Mouse (Mus musculus): ENCODE results near the gene Frmpd1. TPM values are rescaled to one million over a fixed set of nuclear protein-coding genes. Genes with fewer than 3 reads are reported as not detected.

Frmpd1 gene
- total and polyA plus RNA-seq, 2 experiments from 2014 or later: 4.6 to 20.5 TPM

GRCm38 (mm10) chr4:45308046-45308445, 123.4 kb downstream of the Frmpd1 start:
- no peaks in the 10 kb centered on the region for H3K27me3 ChIP-seq (ENCODE audit: insufficient read depth, low read length)
- DNase-seq (ENCODE audit: low spot score) (peak; percentile 53), ATAC-seq (no peak)
- H3K9me3 ChIP-seq (ENCODE audit: low read length): no peaks in the 10 kb centered on the region
- H3K27ac ChIP-seq: no peak overlapping the region
- no peak overlapping the region for H3K4me2 ChIP-seq (ENCODE audit: low read depth, low read length)
- H3K4me3 ChIP-seq (ENCODE audit: low read length): no peak overlapping the region
- H3K36me3 ChIP-seq (ENCODE audit: insufficient read depth, low read length): peaks cover 41% of the 10 kb centered on the region
- WGBS: 29% methylated on average over 11 of the region's 11 CpGs
- peak; percentile 78 for TF ChIP-seq CTCF (IDR thresholded peaks at IDR 0.05; ENCODE audit: low read depth)
- H3K4me1 ChIP-seq (ENCODE audit: insufficient read depth, low read length): no peaks in the 10 kb centered on the region
- H3K9ac ChIP-seq (replicated peaks; ENCODE audit: low read length): no peak overlapping the region

DNA sequence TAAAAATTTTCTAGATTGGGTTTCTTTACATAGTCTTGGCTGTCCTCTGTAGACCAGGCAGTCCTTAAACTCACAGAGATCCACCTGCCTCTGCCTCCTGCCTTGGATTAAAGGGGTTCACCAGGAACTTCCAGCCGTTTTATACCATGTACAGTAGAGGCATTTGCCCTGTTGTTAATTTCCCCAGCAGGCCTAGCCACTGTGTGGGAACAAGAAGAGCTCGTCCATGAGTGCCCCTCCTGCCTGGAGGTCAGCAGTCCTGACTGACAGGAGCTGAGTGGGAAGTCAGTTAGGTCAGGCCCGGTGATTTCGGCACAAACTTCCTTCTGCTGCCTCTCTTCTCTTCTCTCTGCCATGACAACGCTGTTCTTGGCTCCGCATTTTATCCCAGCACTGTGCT, 123.9 kb downstream of the Frmpd1 start:
- Histone ChIP-seq H3K4me2 (ENCODE audit: low read depth, low read length) (no peak overlapping the region), H3K9ac (replicated peaks; ENCODE audit: low read length) (no peak overlapping the region), H3K4me3 (ENCODE audit: low read length) (no peak overlapping the region), H3K36me3 (ENCODE audit: insufficient read depth, low read length) (peaks cover 40% of the 10 kb centered on the region), H3K9me3 (ENCODE audit: low read length) (no peaks in the 10 kb centered on the region), H3K27me3 (ENCODE audit: insufficient read depth, low read length) (no peaks in the 10 kb centered on the region), H3K27ac (no peak overlapping the region), H3K4me1 (ENCODE audit: insufficient read depth, low read length) (no peaks in the 10 kb centered on the region)
- ATAC-seq (no peak), DNase-seq (ENCODE audit: low spot score) (no peak)
- TF ChIP-seq CTCF (IDR thresholded peaks at IDR 0.05; ENCODE audit: low read depth): no peak
- 85% methylated on average over 6 of the region's 6 CpGs for WGBS

- H3K4me1 ChIP-seq (ENCODE audit: insufficient read depth, low read length): no peaks in the 10 kb centered on the region
- no peak overlapping the region for H3K9ac ChIP-seq (replicated peaks; ENCODE audit: low read length)
- WGBS: 91% methylated on average over 2 of the region's 2 CpGs
- H3K4me3 ChIP-seq (ENCODE audit: low read length): no peak overlapping the region
- ATAC-seq (no peak), DNase-seq (ENCODE audit: low spot score) (no peak)
- TF ChIP-seq CTCF (IDR thresholded peaks at IDR 0.05; ENCODE audit: low read depth): no peak
- no peaks in the 10 kb centered on the region for H3K9me3 ChIP-seq (ENCODE audit: low read length)
- H3K27me3 ChIP-seq (ENCODE audit: insufficient read depth, low read length): no peaks in the 10 kb centered on the region
- H3K27ac ChIP-seq: no peak overlapping the region
- H3K4me2 ChIP-seq (ENCODE audit: low read depth, low read length): no peak overlapping the region
- peaks cover 33% of the 10 kb centered on the region for H3K36me3 ChIP-seq (ENCODE audit: insufficient read depth, low read length)
Measured at GRCm38 (mm10) chr4:45311056-45311455, 126.4 kb downstream of the Frmpd1 start.

GRCm38 (mm10) chr4:45320159-45320816, 135.6 kb downstream of the Frmpd1 start:
- peak overlapping the region; percentile 71 for H3K4me2 ChIP-seq (ENCODE audit: low read depth, low read length)
- H3K27me3 ChIP-seq (ENCODE audit: insufficient read depth, low read length): 0 out of 2 replicates have a peak, but pooled peaks cover 8% of the 10 kb centered on the region
- H3K9me3 ChIP-seq (ENCODE audit: low read length): no peaks in the 10 kb centered on the region
- peak; percentile 95 for ATAC-seq
- peak overlapping the region; percentile 97 for H3K4me3 ChIP-seq (ENCODE audit: low read length)
- DNase-seq (ENCODE audit: low spot score): peak; percentile 90
- H3K36me3 ChIP-seq (ENCODE audit: insufficient read depth, low read length): peaks cover 5% of the 10 kb centered on the region; the same call in 1 of the 2 replicates
- peak overlapping the region; percentile 91 for H3K9ac ChIP-seq (replicated peaks; ENCODE audit: low read length)
- under 1% methylated on average over 56 of the region's 56 CpGs for WGBS
- peak; percentile 35; the same call in 1 of the 2 replicates for TF ChIP-seq CTCF (IDR thresholded peaks at IDR 0.05; ENCODE audit: low read depth)
- H3K27ac ChIP-seq: peak overlapping the region; percentile 91
- peaks cover 11% of the 10 kb centered on the region for H3K4me1 ChIP-seq (ENCODE audit: insufficient read depth, low read length)

DNA sequence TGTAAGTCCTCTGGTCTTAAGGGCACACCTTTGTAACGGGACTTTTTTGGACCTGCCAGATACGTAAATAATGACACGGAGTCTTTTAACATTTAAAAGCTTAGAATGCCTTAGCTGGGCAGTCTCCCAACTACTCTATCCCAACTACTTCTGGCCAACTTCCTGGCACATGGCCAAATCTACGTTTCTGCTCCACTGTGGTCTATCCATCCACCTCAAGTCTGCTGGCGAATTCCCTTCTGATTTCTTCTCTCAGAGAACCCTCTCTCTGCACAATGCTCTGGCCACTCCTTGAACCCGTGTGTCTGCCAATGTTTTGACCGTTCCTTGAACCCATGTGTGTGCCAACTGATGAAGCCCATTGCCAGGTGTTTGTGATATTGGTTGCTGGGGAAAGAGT, 146.5 kb downstream of the Frmpd1 start:
- no peak overlapping the region for H3K4me2 ChIP-seq (ENCODE audit: low read depth, low read length)
- no peak for TF ChIP-seq CTCF (IDR thresholded peaks at IDR 0.05; ENCODE audit: low read depth)
- H3K27me3 ChIP-seq (ENCODE audit: insufficient read depth, low read length): no peaks in the 10 kb centered on the region
- ATAC-seq (no peak), DNase-seq (ENCODE audit: low spot score) (no peak)
- WGBS: 68% methylated on average over 7 of the region's 7 CpGs
- no peaks in the 10 kb centered on the region for H3K9me3 ChIP-seq (ENCODE audit: low read length)
- H3K4me3 ChIP-seq (ENCODE audit: low read length): no peak overlapping the region
- H3K36me3 ChIP-seq (ENCODE audit: insufficient read depth, low read length): no peaks in the 10 kb centered on the region
- H3K9ac ChIP-seq (replicated peaks; ENCODE audit: low read length): no peak overlapping the region
- no peak overlapping the region for H3K27ac ChIP-seq
- no peaks in the 10 kb centered on the region for H3K4me1 ChIP-seq (ENCODE audit: insufficient read depth, low read length)

- 64% methylated on average over 3 of the region's 3 CpGs for WGBS
- ATAC-seq: no peak
- no peak for DNase-seq (ENCODE audit: low spot score)
- Histone ChIP-seq H3K9ac (replicated peaks; ENCODE audit: low read length) (no peak overlapping the region), H3K4me1 (ENCODE audit: insufficient read depth, low read length) (no peaks in the 10 kb centered on the region), H3K9me3 (ENCODE audit: low read length) (no peaks in the 10 kb centered on the region), H3K4me3 (ENCODE audit: low read length) (no peak overlapping the region), H3K27me3 (ENCODE audit: insufficient read depth, low read length) (no peaks in the 10 kb centered on the region), H3K4me2 (ENCODE audit: low read depth, low read length) (no peak overlapping the region), H3K27ac (no peak overlapping the region), H3K36me3 (ENCODE audit: insufficient read depth, low read length) (no peaks in the 10 kb centered on the region)
- TF ChIP-seq CTCF (IDR thresholded peaks at IDR 0.05; ENCODE audit: low read depth): no peak
Measured at GRCm38 (mm10) chr4:45332466-45332865, 147.8 kb downstream of the Frmpd1 start.

Other genes starting within 250 kb of the Frmpd1 start
- 17.7 and 31.5 TPM in 2 replicates for gene Grhpr, start 203.5 kb upstream of the Frmpd1 start, total RNA-seq (2014; rRNA removed)
- 36.7 and 39.8 TPM in 2 replicates for gene Grhpr, start 203.5 kb upstream of the Frmpd1 start, polyA plus RNA-seq (2015; fragmentation: Nextera tagmentation; extraction: Ambion mirVana)
- gene Zbtb5, start 172.5 kb upstream of the Frmpd1 start, total RNA-seq (2014; rRNA removed): 42.1 and 50.0 TPM in 2 replicates
- gene Zbtb5, start 172.5 kb upstream of the Frmpd1 start, polyA plus RNA-seq (2015; fragmentation: Nextera tagmentation; extraction: Ambion mirVana): 27.6 and 29.5 TPM in 2 replicates
- 3.4 and 8.2 TPM in 2 replicates for gene Polr1e, start 166.3 kb upstream of the Frmpd1 start, total RNA-seq (2014; rRNA removed)
- gene Polr1e, start 166.3 kb upstream of the Frmpd1 start, polyA plus RNA-seq (2015; fragmentation: Nextera tagmentation; extraction: Ambion mirVana): 25.7 and 27.2 TPM in 2 replicates
- gene Fbxo10, start 100.3 kb upstream of the Frmpd1 start, total RNA-seq (2014; rRNA removed): 25.7 and 28.6 TPM in 2 replicates
- 11.4 and 12.5 TPM in 2 replicates for gene Fbxo10, start 100.3 kb upstream of the Frmpd1 start, polyA plus RNA-seq (2015; fragmentation: Nextera tagmentation; extraction: Ambion mirVana)
- gene Tomm5, start 76.8 kb upstream of the Frmpd1 start, total RNA-seq (2014; rRNA removed): 106 and 267 TPM in 2 replicates
- gene Tomm5, start 76.8 kb upstream of the Frmpd1 start, polyA plus RNA-seq (2015; fragmentation: Nextera tagmentation; extraction: Ambion mirVana): 218 and 219 TPM in 2 replicates
- 5.2 and 7.4 TPM in 2 replicates for gene Trmt10b, start 112.3 kb downstream of the Frmpd1 start, total RNA-seq (2014; rRNA removed)
- gene Trmt10b, start 112.3 kb downstream of the Frmpd1 start, polyA plus RNA-seq (2015; fragmentation: Nextera tagmentation; extraction: Ambion mirVana): 19.5 and 20.4 TPM in 2 replicates
- gene Dcaf10, start 157.2 kb downstream of the Frmpd1 start, total RNA-seq (2014; rRNA removed): 44.1 and 46.7 TPM in 2 replicates
- 9.6 and 9.8 TPM in 2 replicates for gene Dcaf10, start 157.2 kb downstream of the Frmpd1 start, polyA plus RNA-seq (2015; fragmentation: Nextera tagmentation; extraction: Ambion mirVana)
- 21.9 and 26.2 TPM in 2 replicates for gene Exosc3, start 157.9 kb downstream of the Frmpd1 start, total RNA-seq (2014; rRNA removed)
- 25.1 and 26.0 TPM in 2 replicates for gene Exosc3, start 157.9 kb downstream of the Frmpd1 start, polyA plus RNA-seq (2015; fragmentation: Nextera tagmentation; extraction: Ambion mirVana)
- 137 and 142 TPM in 2 replicates for gene Slc25a51, start 223.9 kb downstream of the Frmpd1 start, total RNA-seq (2014; rRNA removed)
- gene Slc25a51, start 223.9 kb downstream of the Frmpd1 start, polyA plus RNA-seq (2015; fragmentation: Nextera tagmentation; extraction: Ambion mirVana): 60.6 and 64.3 TPM in 2 replicates

Data from hindbrain, postnatal 0 days (tissue).